Mouse (Mus musculus) heart, postnatal 25 days (tissue): Measurements from ENCODE around the gene Prss30. TPM values are rescaled to one million over a fixed set of nuclear protein-coding genes. Genes with fewer than 3 reads are reported as not detected.

Experiments
- DNase-seq: peaks from one replicate; pipeline ENCODE4 v3.0.0; 2022; ENCODE audit warnings: low spot score
- intact Hi-C: fragments of 180-260 bp; cut with DNase I; formaldehyde crosslinking; loops from one replicate; pipeline ENCODE4 v1.15.1; 2025
- total RNA-seq, 2 experiments: library from RNA; stranded (reverse); gene quantifications; 2 replicates each; pipeline ENCODE4 v1.2.3; 2021

Gene Prss30
- total RNA-seq = not detected

DNA sequence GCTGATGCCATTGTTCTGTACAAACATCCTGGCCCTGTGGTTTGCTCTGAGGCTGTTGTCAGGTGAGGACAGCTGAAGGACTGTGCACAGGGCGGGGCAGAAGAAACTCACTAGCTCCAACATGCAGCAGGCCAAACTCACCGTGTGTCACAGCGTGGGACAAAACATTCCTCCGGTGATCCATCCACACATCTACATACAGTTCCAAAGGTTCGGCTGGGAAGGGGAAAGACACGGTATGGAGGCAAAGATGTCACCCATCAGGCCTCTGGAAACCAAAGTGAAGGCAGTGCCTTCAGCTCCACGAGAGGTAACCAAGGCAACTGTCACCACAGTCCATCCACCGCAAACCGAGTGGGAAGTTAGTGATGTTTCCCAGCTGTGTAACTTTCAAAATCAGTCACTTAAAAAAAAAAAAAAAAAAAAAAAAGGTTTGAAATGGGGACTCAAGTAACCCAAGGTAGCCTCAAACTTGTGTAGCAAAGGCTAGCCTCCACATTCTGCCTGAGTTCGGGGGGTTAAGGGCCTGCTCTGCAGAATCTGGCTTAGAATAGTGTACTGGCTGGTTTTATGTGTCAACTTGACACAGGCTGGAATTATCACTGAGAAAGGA, at the start of gene Prss30:
Gene Prss30, minus strand, starts transcription at position 270 of the 613 bp plus-strand sequence.
- DNase-seq = no peak
- intact Hi-C loops = no loop called here

DNA sequence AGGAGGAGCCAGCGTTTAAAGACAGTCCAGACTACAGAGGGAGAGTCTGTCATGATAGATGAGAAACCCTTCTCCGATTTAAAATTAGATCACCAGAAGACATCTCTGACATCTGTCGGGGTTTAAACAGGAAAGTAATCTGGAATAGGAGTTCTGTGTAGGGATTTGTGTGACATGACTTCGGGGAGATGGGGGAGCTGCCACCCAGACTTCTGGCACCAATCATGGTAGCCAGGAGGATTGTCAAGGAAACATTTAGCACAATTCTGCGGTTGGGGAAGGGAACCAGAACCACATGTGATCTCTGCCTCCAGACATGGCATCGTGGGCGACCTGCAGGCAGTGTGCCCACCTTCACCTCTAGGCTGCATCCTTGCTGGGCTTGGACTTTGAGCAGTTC, 49.1 kb upstream of the Prss30 start:
- intact Hi-C loops = no loop called here
- DNase-seq = no peak

DNA sequence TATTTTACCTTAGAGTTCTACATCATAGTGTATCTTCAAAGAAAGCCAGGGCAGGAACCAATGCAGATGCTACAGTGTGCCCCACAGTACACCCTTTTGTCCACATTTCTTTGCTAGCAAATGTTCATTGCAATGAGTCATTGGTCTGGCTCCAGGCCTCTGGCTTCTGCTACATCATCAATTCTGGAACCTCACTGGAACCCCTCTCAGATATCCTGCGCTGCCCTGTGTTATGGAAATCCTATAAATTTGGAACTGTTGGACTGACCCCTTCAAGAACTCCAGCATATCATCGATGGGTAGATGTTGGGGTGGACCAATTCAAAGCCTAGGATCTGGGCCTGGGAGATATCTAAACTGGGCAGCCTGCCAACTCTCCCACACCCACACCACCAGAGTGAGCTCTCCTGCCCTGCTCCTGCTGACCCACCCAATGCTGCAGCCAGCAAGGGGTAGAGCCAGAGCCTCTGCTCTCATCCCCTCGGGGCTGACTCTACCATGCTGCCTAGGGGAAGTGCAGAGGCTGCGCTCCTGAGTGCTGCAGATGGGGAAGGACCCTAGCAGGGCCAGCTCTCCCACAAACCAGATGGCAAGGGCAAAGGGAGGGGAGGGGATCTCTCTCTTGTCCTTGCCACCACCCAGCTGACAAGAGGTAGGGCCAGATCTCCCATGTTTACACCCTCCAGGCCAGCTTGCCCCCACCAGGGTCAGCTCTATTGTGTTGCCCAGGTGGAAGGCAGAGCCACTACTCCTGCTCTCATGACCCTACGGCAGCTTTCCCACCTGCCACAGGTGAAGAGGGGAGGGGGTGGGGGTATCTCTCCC, 41.2 kb upstream of the Prss30 start:
- intact Hi-C loops = no loop called here
- DNase-seq = no peak

DNA sequence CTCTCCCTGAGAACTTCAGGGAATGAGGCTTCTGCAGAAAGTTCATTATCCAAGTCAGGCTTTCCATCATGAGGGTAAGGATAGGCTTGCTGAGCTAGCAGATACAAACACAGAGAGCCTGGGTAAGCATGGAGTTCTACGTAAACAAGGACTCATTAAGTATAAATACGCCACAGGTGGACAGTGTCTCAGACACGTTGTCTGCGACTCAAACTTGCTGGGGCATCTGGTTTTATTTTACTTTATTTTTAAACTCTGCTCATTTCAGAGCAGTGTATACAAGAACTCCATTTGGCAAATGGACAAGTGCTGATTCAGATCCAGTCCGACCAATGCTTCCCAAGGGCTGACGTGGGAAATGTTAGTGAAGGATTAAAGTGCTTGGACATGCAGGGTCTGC, 40.3 kb upstream of the Prss30 start:
- no peak for DNase-seq
- intact Hi-C loops = no loop called here

DNA sequence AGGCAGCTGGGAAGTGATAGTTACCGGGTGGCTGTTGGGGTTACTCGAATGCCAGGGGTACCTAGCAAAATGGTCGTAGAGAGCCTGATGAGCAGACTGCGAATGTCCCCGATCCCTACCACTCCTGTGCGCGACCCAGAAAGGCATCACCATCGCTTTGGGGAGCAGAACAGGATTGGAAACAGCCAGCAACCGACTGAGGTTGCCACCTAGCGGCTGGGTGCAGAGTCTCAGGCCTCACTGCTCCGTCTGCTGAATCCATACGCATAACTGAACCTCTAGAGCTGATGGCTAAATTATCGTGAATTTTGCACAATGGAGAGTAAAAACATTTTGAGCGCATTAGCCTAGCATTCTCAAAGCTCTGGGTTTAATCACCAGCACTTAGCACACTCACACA, 35.4 kb upstream of the Prss30 start:
- intact Hi-C loops = no loop called here
- no peak for DNase-seq

DNA sequence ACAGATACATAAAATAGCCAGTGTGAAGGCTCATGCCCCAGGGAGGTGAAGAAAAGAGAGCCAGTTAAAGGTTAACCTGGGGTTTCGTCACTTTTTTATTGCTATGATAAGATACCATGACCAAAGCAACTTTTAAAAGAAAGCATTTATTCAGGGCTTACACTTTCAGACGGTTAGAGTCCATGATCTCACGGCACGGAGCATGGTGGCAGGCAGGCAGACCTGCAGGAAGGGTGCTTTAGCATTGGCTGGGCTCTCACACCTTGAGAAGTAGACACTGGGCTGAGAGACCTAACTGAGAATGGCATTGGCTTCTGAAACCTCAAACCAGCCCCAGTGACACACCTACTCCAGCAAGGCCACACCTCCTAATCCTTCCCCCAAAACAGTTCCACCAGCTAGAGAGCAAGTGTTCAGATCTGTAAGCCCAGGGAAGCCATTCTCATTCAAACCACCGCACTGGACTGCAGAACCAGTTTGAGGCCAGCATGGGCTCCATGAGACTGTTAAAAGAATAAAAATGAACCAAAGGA, 34.1 kb upstream of the Prss30 start:
- intact Hi-C loops = loop anchor here (5.0 kb wide), 1 partner anchor 47 kb away; no protein-coding TSS in a partner anchor
- no peak for DNase-seq

DNA sequence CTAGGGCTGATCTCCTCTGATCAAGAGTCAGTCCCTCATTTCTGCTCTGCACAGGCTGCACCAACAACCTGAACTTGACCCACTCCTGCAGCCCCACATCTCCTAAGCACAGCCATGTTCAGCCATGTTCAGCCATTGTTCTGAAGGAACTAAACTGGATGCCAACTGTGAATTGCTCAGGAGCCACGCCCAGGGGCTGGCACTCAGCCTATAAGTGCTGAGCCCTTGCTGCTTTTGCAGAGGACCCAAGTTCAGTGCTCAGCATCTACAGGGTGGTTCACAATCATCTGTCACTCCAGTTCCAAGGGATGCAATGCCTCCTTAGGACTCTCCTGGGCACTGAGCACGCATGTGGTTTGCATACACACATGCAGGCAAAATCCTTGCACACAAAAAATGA, 32.6 kb upstream of the Prss30 start:
- intact Hi-C loops = loop anchor here (5.0 kb wide), 1 partner anchor 46 kb away; no protein-coding TSS in a partner anchor
- no peak for DNase-seq

DNA sequence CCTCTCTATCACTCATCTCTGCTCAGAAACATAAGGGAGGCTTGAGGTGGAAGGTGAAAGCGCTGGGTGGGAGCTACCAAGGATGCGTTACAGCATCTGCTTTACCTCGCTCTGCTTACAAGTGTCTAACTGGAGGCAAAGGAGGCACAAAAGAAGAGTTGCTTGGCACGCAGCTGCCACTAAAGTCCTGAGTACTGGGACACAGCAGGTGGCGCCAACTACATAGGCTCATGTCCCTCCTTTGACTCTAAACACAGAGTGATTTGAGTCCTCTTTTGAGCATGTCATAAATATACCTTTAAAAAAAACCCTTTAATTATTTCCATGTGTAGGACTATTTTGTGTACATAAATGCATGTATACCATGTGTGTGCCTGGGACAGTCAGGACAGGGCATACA, 29.3 kb upstream of the Prss30 start:
- no peak for DNase-seq
- intact Hi-C loops = loop anchor here (5.0 kb wide), 1 partner anchor 42 kb away; no protein-coding TSS in a partner anchor

DNA sequence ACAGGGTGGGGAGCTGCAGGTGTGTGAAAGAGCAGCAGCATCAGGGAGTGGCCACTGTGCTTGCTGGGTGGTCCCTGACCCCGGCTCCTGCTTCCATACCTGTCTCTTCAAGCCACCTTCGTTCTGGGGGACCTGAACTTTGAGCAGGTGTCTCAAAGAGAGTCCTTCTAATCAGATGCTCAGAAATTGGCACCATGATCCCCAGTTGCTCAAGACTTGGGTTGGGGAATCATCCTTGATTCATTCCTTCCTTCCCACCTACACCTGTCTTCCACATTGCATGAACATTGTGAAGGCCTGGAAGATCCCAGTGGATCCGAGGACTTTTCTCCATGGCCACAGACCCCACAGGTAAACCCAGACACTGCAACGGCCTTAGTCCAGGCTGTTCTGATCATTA, 27.7 kb upstream of the Prss30 start:
- intact Hi-C loops = no loop called here
- no peak for DNase-seq

DNA sequence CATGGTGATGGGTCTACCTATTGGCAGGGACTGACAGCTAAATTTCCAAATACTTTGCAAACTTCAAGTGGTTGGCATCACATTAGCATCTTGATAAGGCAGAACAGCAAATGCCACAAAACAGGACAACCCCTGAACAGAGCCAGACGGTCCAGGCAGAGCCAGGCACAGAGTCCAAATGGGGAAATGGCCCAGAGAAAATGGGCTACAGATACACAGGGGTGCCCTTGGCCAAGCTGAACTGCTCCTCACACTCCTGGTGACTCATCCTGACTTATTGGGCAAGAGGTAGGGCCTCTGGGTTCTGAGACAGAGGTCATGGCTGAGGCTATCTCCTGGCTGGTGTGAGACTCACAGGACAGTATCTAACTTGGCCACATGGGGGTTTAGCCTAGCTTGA, 27.0 kb upstream of the Prss30 start:
- intact Hi-C loops = no loop called here
- DNase-seq = no peak

DNA sequence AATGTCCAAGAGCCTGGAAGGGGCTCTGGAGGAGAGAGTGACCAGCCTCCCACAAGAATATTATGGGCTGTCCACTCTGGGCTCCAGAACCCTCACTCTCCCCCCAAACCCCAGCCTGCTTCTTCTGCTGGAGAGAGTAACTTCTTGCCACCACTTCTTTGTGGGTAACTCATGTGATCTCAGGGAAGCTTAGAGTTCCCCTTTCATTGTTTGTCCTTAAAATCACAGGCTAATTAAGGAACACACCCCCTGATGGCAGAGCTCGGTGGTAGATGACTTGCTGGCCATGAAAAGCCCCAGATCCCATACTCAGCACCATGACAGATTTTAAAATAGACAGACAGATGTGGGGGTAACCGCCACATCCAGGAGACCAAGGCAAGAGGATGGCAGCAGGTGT, 26.6 kb upstream of the Prss30 start:
- intact Hi-C loops = no loop called here
- DNase-seq = no peak

DNA sequence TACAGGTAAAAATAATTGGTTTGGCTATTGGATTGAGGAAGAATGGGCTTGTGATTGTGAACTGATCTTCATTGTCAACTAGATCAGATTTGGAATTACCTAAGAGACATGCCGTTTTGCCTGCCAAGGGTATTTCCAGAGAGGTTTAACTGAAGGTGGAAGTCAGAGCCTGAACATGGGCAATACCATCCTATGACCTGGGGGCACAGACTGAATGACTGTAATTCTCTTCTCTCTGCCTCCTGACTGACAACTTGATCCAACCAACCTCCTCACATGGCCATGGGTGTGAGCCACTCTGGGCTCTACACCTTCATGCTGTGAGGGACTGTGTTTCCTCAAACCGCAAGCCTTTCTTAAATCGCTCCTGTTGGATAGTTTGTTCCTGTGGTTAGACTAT, 24.7 kb upstream of the Prss30 start:
- DNase-seq = no peak
- intact Hi-C loops = no loop called here

DNA sequence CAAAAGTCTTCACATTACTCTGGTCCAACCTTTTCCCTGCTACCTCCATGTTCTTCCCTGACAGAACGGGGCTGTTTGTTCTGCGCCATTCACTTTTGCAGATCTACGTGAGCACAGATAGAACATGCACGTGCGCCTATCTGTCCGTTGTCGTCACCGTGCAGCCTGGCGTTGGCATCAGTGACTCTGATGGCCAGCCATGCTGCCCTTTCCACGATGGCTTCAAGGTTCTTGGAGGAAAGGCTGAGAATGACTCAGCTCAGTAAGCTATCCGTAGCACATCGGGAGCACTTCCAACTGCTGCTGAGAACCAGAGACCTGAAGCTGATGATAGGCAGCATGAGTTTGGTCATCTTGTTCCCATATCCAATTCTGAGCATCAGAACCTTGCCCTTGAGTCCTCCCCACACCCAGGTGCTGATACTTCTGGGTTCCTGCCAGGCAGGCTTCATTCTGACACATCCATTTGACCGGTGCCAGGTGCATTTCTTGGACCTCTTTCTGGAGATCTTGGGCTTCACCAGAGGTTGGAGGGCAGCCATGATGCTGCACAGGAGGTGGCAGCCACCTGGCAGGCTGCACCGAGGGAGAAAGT, 23.8 kb upstream of the Prss30 start:
- DNase-seq = no peak
- intact Hi-C loops = no loop called here

DNA sequence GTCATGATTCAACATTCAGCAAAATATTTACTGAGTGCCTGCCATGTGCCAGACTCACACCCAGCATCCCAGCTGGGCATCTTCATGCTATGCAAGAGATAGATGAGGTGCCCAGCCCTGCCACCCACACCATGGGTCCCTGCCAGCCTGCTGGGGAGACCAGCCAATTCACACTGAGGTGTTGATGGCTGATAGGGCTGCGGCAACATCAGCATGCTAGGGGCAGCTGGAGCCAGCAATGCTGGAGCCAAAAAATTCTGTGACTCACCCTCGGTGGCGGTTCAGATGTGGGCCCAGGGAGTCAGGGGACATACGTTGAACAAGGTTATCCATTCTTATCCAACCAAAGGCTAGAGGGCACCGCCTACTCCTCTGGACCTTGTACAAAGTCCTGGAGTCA, 20.0 kb upstream of the Prss30 start:
- intact Hi-C loops = no loop called here
- peak; percentile 57 for DNase-seq

DNA sequence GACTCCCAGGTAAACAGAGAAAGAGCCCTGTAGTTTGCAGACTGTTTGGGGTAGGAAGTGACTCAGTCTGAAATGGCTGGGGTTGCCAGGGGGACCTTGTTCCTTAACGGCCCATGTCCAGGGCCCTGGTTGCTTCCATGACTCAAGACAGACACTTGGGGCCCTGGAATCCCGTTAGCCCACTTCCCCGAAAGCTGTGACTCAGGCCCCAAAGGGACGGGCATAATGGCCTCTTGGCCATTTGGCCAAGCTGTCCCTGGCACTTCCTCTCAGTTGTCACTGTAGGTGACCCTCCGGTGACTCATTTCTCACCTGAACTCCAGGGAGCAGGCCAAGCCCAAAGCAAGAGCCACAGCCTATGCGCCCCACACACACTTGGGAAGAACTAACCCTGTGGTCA, 18.0 kb upstream of the Prss30 start:
- intact Hi-C loops = no loop called here
- no peak for DNase-seq

DNA sequence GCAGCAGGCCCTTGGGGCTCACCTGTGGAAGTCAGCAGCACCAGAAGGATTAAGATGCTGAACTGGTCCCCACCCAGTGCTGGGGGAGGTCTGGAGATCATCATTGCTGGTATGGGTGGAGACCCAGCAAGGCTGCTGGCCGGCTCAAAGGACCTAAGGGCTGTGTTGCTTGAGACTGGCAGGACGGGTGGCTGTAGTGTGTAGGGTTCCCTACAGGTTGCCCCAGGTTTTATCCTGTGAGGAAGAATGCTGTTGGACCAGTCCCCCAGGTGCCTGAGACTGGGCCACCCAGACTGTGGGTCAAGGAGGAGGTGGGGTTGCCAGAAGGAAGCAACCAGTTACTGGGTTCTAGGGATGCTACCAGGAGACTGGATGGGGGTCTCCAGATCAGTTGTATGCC, 17.5 kb upstream of the Prss30 start, which contains the start of gene Prss22:
Gene Prss22, minus strand, starts transcription at position 200 of the 400 bp plus-strand sequence.
- intact Hi-C loops = no loop called here
- DNase-seq = no peak

DNA sequence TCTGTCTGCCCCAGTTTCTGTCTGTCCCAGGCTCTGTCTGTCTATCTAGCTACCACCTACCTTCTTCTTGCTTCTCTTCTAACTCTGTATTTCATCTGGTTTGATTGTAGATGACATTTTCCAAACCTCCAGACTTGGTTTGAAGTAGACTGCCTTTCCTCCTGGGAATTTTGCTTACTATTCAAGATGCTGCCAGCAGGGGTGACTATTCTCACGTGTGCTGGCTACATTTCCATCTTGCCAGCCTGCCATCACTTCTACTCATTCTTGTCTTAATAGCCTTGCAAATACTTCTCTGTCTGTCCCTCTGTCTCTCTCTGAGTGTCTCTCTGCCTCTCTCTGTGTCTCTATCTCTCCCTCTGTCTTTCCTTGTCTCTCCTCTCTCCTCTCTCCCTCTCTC, 15.1 kb upstream of the Prss30 start:
- intact Hi-C loops = no loop called here
- DNase-seq = no peak

DNA sequence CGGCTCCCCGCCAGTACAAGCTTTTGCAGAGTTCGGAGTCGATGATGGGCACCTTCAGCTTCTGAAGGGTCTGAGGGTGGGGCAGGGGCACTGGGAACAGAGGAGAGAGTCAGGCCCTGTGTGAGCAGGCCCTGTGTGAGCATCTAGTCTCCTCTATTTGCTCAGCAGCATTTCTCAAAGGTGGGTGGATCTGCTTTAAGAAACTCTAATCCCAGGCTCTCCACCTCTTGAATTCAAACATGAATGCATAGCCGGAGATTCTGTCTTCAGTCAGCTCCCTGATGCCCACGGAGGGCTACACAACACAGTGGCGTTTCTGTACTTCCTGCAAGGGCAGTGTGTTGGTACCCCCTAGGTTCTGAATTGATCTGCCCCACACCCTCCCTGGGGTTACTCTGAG, 14.3 kb upstream of the Prss30 start:
- intact Hi-C loops = no loop called here
- no peak for DNase-seq

DNA sequence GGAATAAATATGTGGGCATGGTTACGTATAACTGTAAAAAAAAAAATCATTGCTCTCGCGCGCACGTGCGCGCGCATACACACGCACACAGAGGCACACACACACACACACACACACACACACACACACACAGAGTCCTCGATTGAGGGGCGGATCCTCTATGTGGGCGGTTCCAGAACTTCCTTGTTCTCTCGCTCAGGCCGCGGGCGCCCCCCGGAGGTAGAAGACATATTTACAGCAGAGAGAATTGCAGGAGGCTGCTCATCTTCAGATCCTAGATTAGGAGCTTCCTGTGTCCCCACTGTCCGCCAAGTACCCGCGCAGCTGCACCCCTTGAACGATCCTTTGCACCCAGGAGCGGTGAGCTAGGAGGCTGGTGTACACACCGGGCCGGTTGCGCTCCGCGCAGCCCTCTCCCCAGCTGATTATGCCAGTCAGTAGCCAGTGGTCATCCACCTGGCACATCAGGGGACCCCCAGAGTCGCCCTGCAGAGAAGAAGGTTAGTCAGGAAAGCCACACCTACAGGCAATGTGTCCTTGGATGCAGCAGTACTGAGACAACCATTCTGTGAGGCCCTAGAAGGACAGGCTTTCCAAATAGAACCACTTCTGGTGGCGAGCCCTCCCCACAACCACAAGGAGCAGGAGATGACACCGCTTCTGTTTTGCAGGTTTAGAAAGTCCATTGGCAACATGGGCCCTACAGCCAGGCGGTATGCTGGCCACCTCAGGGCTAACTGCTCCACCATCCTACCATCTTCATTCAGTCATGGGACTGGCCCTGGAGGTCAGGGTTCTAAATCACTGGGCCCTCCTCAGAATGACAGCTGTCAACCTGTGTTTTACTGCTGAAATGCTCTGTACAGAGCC, 13.4 kb upstream of the Prss30 start:
- DNase-seq = peak; percentile 67
- intact Hi-C loops = no loop called here
